Mouse (Mus musculus) layer of hippocampus, adult 9-11 months (tissue): Measurements from ENCODE around the gene Rhbdf2.
"Not testable (repeated sequence)": the region's sequence is repeated elsewhere in the genome, so short reads cannot be mapped to it uniquely, and the experiment has no call there.

Experiments used
- DNase-seq: peaks from one replicate; pipeline ENCODE4 v3.0.0; 2022

Gene Rhbdf2

GRCm38 (mm10) chr11:116616438-116617118 is 10.2 kb downstream of the Rhbdf2 start:
- peak; percentile 32 for DNase-seq

- peak; percentile 63 for DNase-seq
Measured at GRCm38 (mm10) chr11:116615735-116616437, 10.9 kb downstream of the Rhbdf2 start.

DNA sequence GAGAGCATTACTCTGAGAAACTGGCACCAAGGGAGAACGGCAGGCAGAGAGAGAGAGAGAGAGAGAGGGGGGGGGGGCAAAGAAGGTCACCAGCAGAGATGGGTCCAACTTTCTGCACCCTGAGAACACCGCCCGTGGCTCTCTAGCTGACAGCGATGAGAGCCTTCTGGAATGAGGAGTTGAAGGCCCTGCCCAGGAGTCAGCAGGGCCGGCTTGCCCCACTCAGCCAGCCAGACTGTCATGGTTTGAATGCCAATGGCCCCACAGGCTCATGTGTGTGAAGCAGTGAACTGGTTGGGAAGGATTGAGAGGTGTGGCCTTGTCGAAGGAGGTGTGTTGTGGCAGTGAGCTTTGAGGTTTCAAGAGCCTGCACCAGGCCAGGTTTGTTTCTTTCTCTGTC is 13.6 kb downstream of the Rhbdf2 start:
- DNase-seq, result no peak

DNA sequence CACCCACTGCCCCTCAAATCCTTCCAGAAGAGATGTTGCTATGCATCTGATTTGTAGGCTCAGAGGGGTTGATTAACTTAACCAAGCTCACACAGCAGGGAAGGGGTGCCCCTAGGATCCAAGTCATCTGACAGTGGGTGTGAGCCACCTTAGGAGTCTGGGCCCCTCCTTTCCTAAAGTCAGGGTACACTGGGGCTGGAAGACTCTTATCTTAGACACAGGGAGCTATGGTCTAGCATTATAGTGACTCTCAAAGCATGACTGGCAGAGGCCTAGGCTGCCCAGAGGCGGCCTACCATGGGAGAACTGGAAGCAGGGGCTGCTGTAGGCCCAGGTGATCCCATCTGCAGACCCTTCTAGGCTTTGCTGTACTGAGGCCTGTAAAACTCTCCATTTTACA is 14.3 kb downstream of the Rhbdf2 start:
- no peak for DNase-seq

- no peak for DNase-seq
Measured at GRCm38 (mm10) chr11:116611883-116612282, 14.9 kb downstream of the Rhbdf2 start.

DNA sequence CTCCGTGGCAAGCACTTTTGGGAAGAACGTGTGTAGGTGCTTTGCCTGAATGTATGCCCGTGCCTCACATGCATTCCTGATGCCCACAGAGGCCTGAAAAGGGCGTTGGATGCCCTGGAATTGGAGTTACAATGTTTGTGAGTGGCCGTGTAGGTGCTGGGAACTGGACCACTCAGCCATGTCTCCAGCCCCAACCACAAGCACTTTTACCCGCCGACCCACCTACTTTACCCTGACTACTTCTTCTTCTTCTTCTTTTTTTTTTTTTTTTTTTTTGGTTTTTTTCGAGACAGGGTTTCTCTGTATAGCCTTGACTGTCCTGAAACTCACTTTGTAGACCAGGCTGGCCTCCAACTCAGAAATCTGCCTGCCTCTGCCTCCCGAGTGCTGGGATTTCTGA is 15.7 kb downstream of the Rhbdf2 start:
- DNase-seq, result not testable (repeated sequence)

- DNase-seq, result no peak
Measured at GRCm38 (mm10) chr11:116609965-116610630, 16.7 kb downstream of the Rhbdf2 start.

DNA sequence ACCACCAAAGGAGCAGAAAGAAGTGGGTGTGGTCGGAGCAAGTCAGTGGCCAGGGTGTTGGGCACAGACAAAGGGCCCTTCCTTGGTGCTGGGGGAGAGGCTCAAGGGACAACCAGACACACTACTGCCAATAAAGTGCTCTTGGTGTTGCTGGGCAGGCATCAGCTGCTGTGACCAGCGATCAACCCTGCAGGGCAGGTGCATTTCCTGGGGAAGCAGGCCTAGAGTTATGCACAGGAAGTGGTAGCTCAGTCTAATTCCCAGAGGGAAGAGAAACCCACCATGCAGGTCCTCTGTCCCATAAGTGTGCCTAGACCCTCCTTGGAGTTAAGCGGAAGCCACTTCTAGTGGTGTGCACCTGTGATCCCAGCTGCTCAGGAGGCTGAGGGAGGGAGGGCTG is 19.1 kb downstream of the Rhbdf2 start:
- no peak for DNase-seq

- DNase-seq, result no peak
Measured at GRCm38 (mm10) chr11:116604097-116604496, 22.7 kb downstream of the Rhbdf2 start.

DNA sequence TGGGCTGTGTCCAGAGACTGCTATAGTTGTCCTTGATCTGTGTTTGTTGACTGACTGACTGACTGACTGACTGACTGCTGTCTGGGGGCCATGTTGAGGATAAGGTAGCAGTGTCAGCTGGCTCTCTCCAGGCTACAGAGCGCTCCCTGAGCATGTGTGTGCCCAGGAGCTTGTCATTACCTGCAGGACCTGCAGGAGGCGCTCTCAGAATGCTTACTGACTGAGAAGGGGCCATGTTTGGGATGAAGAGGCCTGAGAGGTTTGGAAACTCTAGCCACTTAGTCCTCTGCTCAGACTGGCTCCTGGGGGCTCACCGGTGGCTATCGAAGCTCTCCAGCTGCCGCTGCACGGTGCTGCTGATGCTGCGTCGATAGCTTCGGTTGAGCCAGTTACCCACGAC is 23.5 kb downstream of the Rhbdf2 start:
- DNase-seq, result no peak

- no peak for DNase-seq
Measured at GRCm38 (mm10) chr11:116602043-116602442, 24.8 kb downstream of the Rhbdf2 start.

- no peak for DNase-seq
Measured at GRCm38 (mm10) chr11:116601166-116601565, 25.7 kb downstream of the Rhbdf2 start.

GRCm38 (mm10) chr11:116599230-116599629 is 27.6 kb downstream of the Rhbdf2 start:
- DNase-seq, result no peak

- no peak for DNase-seq
Measured at GRCm38 (mm10) chr11:116598193-116598592, 28.6 kb downstream of the Rhbdf2 start.

DNA sequence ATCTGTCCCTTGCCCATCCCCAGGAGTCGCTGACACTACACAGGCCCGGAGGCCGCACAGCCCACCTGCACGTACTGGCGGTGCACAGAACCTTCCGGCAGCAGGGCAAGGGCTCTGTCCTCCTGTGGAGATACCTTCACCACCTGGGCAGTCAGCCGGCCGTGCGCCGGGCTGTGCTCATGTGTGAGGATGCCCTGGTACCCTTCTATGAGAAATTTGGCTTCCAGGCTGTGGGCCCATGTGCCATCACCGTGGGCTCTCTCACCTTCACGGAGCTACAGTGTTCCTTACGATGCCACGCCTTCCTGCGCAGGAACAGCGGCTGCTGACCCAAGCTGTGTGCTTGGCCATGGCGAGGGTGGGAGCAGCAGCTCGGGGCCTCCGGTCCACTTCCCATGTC is 30.1 kb downstream of the Rhbdf2 start:
- DNase-seq, result no peak

GRCm38 (mm10) chr11:116593345-116593744 is 33.5 kb downstream of the Rhbdf2 start:
- DNase-seq, result no peak

DNA sequence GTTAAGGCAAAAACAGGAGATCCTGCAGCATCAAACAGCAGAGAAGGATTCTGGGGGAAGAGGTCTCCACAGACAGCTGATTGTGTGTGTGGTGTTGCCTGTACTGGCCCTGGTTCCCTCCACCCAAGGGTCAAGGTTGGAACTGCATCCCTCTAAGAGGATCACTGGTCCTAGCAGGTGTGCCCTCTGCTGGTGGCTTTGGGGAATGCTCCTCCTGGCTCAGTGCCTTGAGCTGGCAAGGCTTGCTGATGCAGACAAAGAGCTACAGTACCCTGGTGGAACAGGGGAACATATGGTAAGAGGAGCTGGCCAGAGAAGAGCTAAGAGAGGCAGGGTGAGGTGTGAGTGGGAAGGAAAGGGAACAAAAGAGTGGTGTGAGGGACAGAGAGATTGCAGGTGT is 34.4 kb downstream of the Rhbdf2 start:
- DNase-seq, result peak; percentile 93

DNA sequence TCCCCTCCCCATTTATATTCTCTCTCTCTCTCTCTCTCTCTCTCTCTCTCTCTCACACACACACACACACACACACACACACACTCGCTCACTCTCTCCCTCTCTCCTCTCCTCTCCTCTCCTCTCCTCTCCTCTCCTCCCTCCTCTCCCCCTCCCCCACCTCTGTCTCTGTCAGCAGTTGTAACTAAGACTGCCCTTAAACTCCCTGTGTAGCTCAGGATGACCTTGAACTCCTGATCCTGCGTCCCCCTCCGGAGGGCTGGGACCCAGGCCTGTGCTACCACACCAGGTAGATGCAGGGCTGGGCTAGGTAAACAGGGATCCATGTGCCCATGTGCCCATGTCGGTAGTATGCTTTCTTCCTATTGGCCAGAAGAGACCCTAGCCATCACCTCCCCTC is 35.2 kb downstream of the Rhbdf2 start:
- no peak for DNase-seq

- no peak for DNase-seq
Measured at GRCm38 (mm10) chr11:116589574-116589973, 37.2 kb downstream of the Rhbdf2 start.

DNA sequence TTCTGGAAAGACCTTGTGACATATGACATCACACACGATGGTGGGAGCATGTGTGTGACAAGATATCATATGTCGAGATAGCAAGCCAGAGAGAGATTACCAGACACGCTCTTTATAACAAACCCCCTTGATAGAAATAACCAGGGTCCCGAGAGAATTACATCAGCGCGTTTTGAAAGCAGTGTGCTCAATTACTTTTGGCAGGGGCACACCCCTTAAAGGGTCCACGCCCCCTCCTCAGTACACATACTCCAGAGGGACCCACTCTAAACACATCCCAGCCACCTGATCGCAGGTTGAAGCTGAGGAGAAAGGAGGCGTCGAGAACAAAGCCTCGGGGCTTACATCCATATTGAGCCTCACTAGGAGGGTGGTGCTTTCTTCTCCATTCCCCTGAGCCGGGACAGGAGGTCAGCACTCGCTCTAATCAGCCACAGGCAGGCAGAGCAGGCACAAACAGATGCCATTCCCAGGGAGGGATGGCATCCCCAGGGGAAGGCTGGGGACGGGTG is 37.7 kb downstream of the Rhbdf2 start:
- DNase-seq, result no peak

GRCm38 (mm10) chr11:116586801-116587631 is 39.8 kb downstream of the Rhbdf2 start:
- DNase-seq, result peak; percentile 43

DNA sequence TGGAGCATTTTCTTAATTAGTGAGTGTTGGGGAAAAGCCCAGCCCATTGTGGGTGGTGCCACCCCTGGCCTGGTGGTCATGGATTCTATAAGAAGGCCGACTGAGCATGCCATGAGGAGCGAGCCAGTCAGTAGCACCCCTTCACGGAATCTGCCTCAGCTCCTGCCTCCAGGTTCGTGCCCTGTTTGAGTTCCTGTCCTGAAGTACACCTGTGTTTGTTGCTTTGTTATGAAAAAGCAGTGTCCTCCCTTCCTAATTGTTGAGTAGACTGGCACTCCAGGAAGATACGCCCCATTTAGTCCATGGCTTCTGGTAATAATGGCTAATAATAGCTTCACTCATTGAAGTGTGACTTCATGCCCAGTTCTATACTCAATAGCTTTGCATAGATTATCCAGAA is 40.5 kb downstream of the Rhbdf2 start, which contains the start of gene Aanat:
TSS of gene Aanat (plus strand) at position 123 of the 400 bp plus-strand sequence.
- DNase-seq, result no peak

DNA sequence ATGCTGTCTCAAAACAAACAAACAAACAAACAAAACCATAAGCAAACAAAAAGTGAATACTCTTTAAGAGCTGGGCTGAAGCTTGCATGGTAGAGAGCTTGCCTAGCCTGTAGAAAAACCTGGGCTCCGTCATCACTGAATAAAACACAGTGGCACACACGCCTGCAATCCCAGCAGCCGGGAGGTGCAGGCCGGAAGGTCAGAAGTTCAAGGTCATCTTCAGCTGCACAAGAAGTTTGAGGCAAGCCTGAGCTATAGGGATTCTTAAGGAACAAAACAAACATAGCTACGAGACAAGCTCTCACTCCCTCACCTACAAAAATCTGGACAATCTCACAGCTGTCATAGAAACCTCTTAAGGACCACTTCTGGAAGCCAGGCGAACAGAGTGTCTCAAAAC is 41.1 kb downstream of the Rhbdf2 start:
- DNase-seq, result no peak
